Mouse (Mus musculus): ENCODE measurements around the gene Zc3hav1l.

Zc3hav1l gene

GRCm38 (mm10) chr6:38298761-38299401 lies at the start of gene Zc3hav1l:
Gene Zc3hav1l (minus strand): TSS chr6:38299259.
- peak; percentile 93 for DNase-seq

DNA sequence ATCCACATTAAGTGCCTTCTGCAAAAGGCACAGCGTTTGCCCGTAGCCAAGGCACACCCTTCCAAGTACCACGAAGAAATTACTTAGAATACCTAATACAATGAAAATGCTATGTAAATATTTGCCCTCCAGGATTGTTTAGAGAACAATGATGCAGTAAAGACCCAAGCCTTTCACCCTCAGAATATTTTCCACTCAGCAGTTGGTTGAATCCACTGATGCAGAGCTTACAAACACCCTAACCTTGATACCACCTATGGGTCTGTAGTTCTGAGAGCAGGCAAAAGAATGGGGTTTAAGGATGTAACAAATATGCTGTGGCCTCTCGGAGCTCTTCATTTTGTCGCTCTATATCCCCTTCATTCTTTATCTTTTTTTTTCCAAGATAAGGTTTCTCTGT lies 48.8 kb upstream of the Zc3hav1l start:
- DNase-seq, result no peak

- DNase-seq, result no peak
Observed at GRCm38 (mm10) chr6:38345796-38346195, 46.7 kb upstream of the Zc3hav1l start.

DNA sequence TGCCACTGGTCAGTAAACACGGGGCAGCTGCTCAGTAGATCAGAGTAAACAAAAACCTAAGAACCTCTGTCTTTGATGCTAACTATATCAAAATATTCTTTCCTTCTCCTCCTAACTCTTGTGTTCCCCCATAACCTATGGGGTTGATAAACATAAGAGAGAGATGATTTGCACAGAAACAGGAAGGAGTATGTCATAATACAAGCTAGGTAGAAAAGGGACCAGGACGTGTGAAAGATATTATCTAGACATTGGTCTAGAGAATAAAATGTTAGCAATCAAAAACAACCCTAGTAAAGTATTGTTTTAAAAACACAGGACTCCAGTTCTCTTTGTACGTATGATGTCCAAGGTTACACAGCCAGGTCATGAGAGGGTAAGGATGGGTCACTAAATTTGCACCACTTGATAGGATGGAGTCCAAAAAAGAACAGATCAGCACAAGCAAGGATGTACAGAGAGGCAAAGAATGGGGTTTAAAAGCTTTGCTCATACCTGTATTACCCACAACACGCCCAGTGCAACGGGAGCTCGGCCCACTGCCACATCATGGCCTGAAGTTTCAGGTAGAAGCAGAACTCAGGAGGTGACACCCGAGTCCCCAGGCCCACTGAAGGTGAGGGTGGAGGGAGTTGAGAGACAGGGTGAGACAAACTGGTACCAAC lies 45.1 kb upstream of the Zc3hav1l start:
- DNase-seq, result no peak

- DNase-seq, result no peak
Observed at GRCm38 (mm10) chr6:38343581-38343980, 44.5 kb upstream of the Zc3hav1l start.

- DNase-seq, result no peak
Observed at GRCm38 (mm10) chr6:38342666-38342992, 43.6 kb upstream of the Zc3hav1l start.

GRCm38 (mm10) chr6:38341751-38342665 lies 42.9 kb upstream of the Zc3hav1l start:
- DNase-seq, result no peak

- DNase-seq, result no peak
Observed at GRCm38 (mm10) chr6:38339078-38339477, 40.0 kb upstream of the Zc3hav1l start.

GRCm38 (mm10) chr6:38337951-38338350 lies 38.9 kb upstream of the Zc3hav1l start:
- DNase-seq, result no peak

GRCm38 (mm10) chr6:38337166-38337705 lies 38.2 kb upstream of the Zc3hav1l start:
- DNase-seq, result no peak

- no peak for DNase-seq
Observed at GRCm38 (mm10) chr6:38335264-38335663, 36.2 kb upstream of the Zc3hav1l start.

- DNase-seq, result peak; percentile 81
Observed at GRCm38 (mm10) chr6:38326596-38326995, 27.5 kb upstream of the Zc3hav1l start.

DNA sequence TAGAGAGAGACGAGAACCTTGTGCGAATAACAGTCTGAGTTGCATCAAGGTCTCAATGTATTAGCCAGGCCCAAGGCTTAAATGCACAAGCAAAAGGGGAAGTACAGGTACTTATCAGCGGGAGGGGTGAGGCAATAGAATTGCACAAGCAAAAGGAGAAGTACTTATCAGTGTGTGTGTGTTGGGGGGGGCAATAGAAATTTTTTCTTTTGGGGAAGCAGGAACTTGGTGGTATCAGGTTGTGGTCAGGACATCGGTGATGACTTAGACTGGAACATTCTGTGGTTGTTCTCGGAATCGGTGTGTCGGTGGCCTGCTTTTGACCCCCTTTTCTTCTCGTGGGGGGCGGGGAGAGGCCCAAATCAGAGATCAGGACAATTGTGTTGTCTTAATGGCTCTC lies 21.6 kb upstream of the Zc3hav1l start:
- no peak for DNase-seq

DNA sequence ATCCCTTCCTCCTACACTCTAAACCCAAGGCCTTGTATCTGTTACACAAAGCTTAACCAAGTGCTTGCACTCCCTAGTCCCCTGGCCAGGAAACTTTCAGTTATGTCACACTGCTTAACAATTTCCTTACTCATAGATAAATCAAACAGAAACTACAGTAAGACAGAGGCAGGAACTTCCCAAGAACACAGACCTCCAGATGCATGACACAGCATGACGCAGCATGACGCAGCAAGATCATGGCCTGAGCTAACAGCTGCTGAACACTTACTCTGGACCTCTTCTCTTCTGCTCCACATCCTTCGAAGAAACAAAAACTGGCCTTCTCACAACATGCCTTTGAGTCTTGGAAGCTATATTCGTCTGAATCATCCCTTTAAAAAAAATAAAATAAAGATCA lies 17.0 kb upstream of the Zc3hav1l start:
- no peak for DNase-seq

GRCm38 (mm10) chr6:38309741-38310140 lies 10.7 kb upstream of the Zc3hav1l start:
- no peak for DNase-seq

GRCm38 (mm10) chr6:38304981-38305380 lies 5.9 kb upstream of the Zc3hav1l start:
- no peak for DNase-seq

- DNase-seq, result peak; percentile 81
Observed at GRCm38 (mm10) chr6:38298246-38298635, 818 bp downstream of the Zc3hav1l start.

DNA sequence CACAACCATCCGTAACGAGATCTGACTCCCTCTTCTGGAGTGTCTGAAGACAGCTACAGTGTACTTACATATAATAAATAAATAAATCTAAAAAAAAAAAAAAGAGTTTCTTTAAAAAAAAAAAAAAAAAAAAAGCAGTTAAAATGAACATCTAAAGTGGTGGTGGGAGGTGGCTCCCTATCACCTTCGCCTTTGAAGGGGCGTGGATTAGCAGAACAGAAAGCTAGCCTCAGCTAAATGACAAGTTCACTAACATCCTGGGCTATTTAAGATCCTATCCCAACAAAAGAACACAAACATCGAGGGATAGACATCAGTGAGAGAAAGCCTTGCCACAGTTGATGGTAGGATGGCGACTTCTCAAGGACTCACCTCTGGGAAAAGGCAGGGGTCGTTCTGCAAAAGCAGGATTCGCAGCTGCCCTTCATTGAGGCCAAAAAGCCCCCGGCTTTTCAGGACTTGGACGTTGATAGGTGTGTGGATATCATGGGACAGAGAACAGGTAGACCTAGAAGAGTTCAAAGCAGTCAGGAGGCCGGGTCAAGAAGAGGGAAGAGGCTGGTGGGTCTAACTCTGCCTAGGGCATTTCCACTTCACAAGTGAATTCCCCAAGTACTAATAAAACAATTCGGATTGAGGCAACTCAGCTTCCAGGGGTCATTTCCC lies 1.3 kb downstream of the Zc3hav1l start:
- DNase-seq, result no peak

GRCm38 (mm10) chr6:38293708-38294107 lies 5.4 kb downstream of the Zc3hav1l start:
- DNase-seq, result peak; percentile 5

DNA sequence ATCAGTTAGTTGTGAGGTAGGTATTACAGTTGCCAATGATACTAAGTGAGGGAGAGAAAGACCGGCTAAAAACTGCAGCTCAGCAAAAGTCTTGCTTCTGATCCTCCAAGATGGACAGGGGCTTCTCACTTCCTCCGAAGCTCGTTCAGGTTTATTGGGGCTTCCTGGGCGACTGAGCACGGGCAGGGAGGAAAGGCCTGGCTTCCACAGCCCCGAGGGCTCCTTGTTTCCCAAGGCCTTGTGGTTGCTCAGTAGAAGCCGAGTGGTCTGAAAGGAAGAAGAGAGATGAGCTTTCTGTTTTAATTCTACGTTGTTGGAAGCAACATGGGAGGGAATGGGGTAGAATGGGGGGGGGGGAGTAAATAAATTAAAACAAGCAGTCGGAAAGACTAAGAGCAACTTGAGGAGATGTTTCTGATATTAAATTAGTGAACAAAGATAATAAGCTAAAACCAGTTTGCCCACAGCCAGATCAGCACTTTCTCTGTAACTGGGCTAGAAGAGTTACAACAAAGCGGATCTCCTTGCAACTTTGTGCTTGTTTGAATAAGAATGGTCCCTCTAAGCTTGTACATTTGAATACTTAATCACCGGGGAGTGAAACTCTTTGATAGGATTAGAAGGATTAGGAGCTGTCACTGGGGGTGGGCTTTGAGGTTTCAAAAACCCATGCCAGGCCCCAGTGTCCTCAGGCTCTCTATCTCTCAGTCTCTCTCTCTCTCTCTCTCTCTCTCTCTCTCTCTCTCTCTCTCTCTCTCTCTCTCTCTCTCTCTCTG lies 6.0 kb downstream of the Zc3hav1l start:
- DNase-seq, result peak; percentile 13

GRCm38 (mm10) chr6:38284422-38284821 lies 14.6 kb downstream of the Zc3hav1l start:
- DNase-seq, result no peak

DNA sequence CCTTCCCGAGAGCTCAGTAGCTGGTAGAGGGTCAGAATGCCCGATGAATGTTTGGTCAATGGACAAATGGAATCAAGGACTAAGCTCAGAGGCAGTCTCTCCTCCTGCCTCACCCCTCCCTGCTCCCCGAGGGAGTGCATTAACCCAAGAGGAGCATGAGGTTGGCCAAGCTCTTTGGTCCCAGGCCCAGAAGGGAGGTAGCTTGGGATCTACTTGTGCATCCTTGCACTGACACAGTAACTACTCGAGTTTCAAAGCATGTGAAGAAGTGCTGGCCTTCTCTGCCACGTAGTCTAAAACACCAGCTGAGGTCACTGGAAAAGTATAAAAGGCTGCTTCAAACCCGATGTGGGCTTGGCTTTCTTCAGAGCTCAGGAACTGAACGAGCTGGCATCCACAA lies 34.6 kb downstream of the Zc3hav1l start:
- no peak for DNase-seq

All from embryo, embryonic 11 days (tissue).